ENCODE assay signal across 20 mouse cellular contexts in the genomic region with DNA sequence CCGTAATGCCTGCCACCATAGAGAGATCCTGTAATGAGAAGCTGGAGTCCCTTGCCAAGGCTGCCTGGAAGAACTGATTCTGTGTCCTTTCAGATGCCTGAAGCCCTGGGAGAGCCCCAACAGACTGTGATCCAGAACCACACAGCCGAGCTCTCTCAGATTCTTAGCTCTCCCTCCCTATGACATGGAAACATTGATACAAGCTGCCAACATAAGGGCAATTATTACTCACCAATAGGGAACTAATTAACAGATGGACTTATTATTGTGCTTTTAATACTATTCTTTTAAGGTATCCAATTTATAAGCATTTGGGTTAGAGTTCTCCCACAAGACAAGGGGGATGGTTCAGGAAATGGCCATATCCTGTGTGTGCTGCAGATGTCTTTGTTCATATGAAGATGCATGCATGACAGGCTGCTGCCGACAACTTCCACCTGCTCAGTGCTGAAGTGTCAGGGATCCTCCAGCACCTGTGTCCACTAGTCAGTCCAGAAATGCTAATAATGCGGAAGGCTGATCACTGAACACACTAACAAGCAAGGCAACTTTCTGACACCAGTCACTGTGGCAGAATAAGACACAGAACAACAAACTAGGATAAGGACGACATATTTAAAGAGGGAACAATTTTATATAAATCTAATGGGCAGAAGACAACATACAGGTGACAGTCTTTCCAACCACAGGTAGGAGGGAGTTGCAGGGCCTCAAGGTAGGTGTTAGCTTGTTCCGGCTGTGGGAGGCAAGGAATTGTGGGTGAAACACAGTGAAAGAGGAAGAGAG. TPM values are rescaled to one million over a fixed set of nuclear protein-coding genes. Genes with fewer than 3 reads are reported as not detected.
DNase-seq lines count a peak whose midpoint lies in the region; ATAC-seq and TF ChIP-seq lines count a peak whose summit lies in the region.
"Had no signal": no experiment of that assay in that cellular context is flagged by ENCODE, and none has a peak within 500 bp of the region (broad histone marks: within the 10 kb centered on the region; RNA-seq: fewer than 3 reads in every experiment).

No protein-coding gene starts in this region.

- no peak overlapping the region for H3K4me2 ChIP-seq in lung, embryonic 14.5 days
- no peak overlapping the region for H3K4me2 ChIP-seq in neural tube, embryonic 15.5 days
- no peak overlapping the region for H3K4me2 ChIP-seq in limb, embryonic 11.5 days (ENCODE audit: low read depth, severe bottlenecking)
- no peak overlapping the region for H3K4me2 ChIP-seq in stomach, postnatal 0 days (replicated peaks; ENCODE audit: low read depth)
- H3K4me2 ChIP-seq: embryonic facial prominence, embryonic 12.5 days; forebrain, embryonic 15.5 days; hindbrain, embryonic 13.5 days had no signal

- no peak overlapping the region for H3K4me3 ChIP-seq in lung, embryonic 14.5 days (ENCODE audit: low read depth, low read length)
- no peak overlapping the region for H3K4me3 ChIP-seq in neural tube, embryonic 15.5 days (replicated peaks)
- no peak overlapping the region for H3K4me3 ChIP-seq in limb, embryonic 11.5 days (ENCODE audit: low read depth, low read length)
- no peak overlapping the region for H3K4me3 ChIP-seq in stomach, postnatal 0 days (ENCODE audit: low read depth, low read length)
- H3K4me3 ChIP-seq: embryonic facial prominence, embryonic 12.5 days; forebrain, embryonic 15.5 days; heart, embryonic 10.5 days; hindbrain, embryonic 13.5 days had no signal

- no peak overlapping the region for H3K27ac ChIP-seq in lung, embryonic 14.5 days (ENCODE audit: low read depth)
- H3K27ac ChIP-seq in neural tube, embryonic 15.5 days (replicated peaks), result no peak overlapping the region
- H3K27ac ChIP-seq in limb, embryonic 11.5 days (replicated peaks; ENCODE audit: low read depth, low read length), result no peak overlapping the region
- no peak overlapping the region for H3K27ac ChIP-seq in stomach, postnatal 0 days (replicated peaks)
- H3K27ac ChIP-seq: embryonic facial prominence, embryonic 12.5 days; forebrain, embryonic 15.5 days; heart, embryonic 10.5 days; hindbrain, embryonic 13.5 days had no signal

- no peak overlapping the region for H3K9ac ChIP-seq in lung, embryonic 14.5 days
- H3K9ac ChIP-seq in neural tube, embryonic 15.5 days (replicated peaks), result no peak overlapping the region
- H3K9ac ChIP-seq in limb, embryonic 11.5 days (ENCODE audit: low read length), result no peak overlapping the region
- H3K9ac ChIP-seq in stomach, postnatal 0 days (ENCODE audit: low read length), result no peak overlapping the region
- H3K9ac ChIP-seq: embryonic facial prominence, embryonic 12.5 days; forebrain, embryonic 15.5 days; hindbrain, embryonic 13.5 days had no signal

- no peaks in the 10 kb centered on the region for H3K9me3 ChIP-seq in lung, embryonic 14.5 days (ENCODE audit: low read depth, low read length)
- no peaks in the 10 kb centered on the region for H3K9me3 ChIP-seq in neural tube, embryonic 15.5 days (replicated peaks)
- no peaks in the 10 kb centered on the region for H3K9me3 ChIP-seq in limb, embryonic 11.5 days (ENCODE audit: control insufficient read depth, low read length)
- no peaks in the 10 kb centered on the region for H3K9me3 ChIP-seq in stomach, postnatal 0 days (ENCODE audit: control insufficient read depth, low read length)
- H3K9me3 ChIP-seq: embryonic facial prominence, embryonic 12.5 days; forebrain, embryonic 15.5 days; G1E; heart, embryonic 10.5 days; hindbrain, embryonic 13.5 days had no signal

- peak; percentile 40 for DNase-seq in lung, embryonic 14.5 days
- DNase-seq in lung, adult 18-20 months, result no peak
- DNase-seq in neural tube, embryonic 10.5 days (ENCODE audit: extremely low spot score, low spot score), result peak; percentile 11
- DNase-seq in limb, embryonic 11.5 days (ENCODE audit: low spot score), result peak; percentile 18
- DNase-seq in stomach, postnatal 0 days (ENCODE audit: low spot score), result no peak
- DNase-seq: adrenal gland, adult 8-10 months; adrenal gland, postnatal 36 days; cerebellum, adult 2 months; cerebellum, postnatal 10 days; embryo, embryonic 11 days; gastrocnemius, postnatal 10 days; heart, adult 18-20 months; heart, postnatal 10 days; heart, postnatal 4 days had no signal

- H3K4me1 ChIP-seq in lung, embryonic 14.5 days (ENCODE audit: insufficient read depth), result no peaks in the 10 kb centered on the region
- H3K4me1 ChIP-seq in neural tube, embryonic 15.5 days, result no peaks in the 10 kb centered on the region
- H3K4me1 ChIP-seq in limb, embryonic 11.5 days (ENCODE audit: control insufficient read depth, insufficient read depth, low read length), result no peaks in the 10 kb centered on the region
- no peaks in the 10 kb centered on the region for H3K4me1 ChIP-seq in stomach, postnatal 0 days (replicated peaks; ENCODE audit: control insufficient read depth, insufficient read depth)
- H3K4me1 ChIP-seq: embryonic facial prominence, embryonic 12.5 days; forebrain, embryonic 15.5 days; heart, embryonic 10.5 days; hindbrain, embryonic 13.5 days had no signal

- no peaks in the 10 kb centered on the region for H3K36me3 ChIP-seq in lung, embryonic 14.5 days (ENCODE audit: insufficient read depth)
- no peaks in the 10 kb centered on the region for H3K36me3 ChIP-seq in neural tube, embryonic 15.5 days
- H3K36me3 ChIP-seq in limb, embryonic 11.5 days (ENCODE audit: control insufficient read depth, insufficient read depth, low read length), result no peaks in the 10 kb centered on the region
- no peaks in the 10 kb centered on the region for H3K36me3 ChIP-seq in stomach, postnatal 0 days (ENCODE audit: control insufficient read depth, insufficient read depth, low read length)
- H3K36me3 ChIP-seq: embryonic facial prominence, embryonic 12.5 days; forebrain, embryonic 15.5 days; G1E; heart, embryonic 10.5 days; hindbrain, embryonic 13.5 days had no signal

- TF ChIP-seq EP300 in stomach, postnatal 0 days (optimal IDR thresholded peaks at IDR 0.05), result no peak

- ATAC-seq in lung, embryonic 14.5 days (ENCODE audit: insufficient read depth), result no peak
- no peak for ATAC-seq in neural tube, embryonic 15.5 days (ENCODE audit: low FRiP score)
- ATAC-seq in limb, embryonic 11.5 days (ENCODE audit: insufficient number of reproducible peaks, low FRiP score, low TSS enrichment, low read depth), result no peak
- no peak for ATAC-seq in stomach, postnatal 0 days (ENCODE audit: low FRiP score, low TSS enrichment)
- ATAC-seq: forebrain, embryonic 15.5 days had no signal

- WGBS in lung, embryonic 14.5 days, result 55% methylated on average over 6 of the region's 6 CpGs
- WGBS in neural tube, embryonic 15.5 days, result 89% methylated on average over 6 of the region's 6 CpGs
- 87% methylated on average over 6 of the region's 6 CpGs for WGBS in limb, embryonic 11.5 days
- WGBS in stomach, postnatal 0 days, result 74% methylated on average over 6 of the region's 6 CpGs

- H3K27me3 ChIP-seq in lung, embryonic 14.5 days (ENCODE audit: insufficient read depth, low read length), result no peaks in the 10 kb centered on the region
- no peaks in the 10 kb centered on the region for H3K27me3 ChIP-seq in neural tube, embryonic 15.5 days (replicated peaks)
- no peaks in the 10 kb centered on the region for H3K27me3 ChIP-seq in limb, embryonic 11.5 days (ENCODE audit: control insufficient read depth, insufficient read depth, low read length)
- H3K27me3 ChIP-seq in stomach, postnatal 0 days (ENCODE audit: control insufficient read depth, insufficient read depth, low read length), result no peaks in the 10 kb centered on the region
- H3K27me3 ChIP-seq: embryonic facial prominence, embryonic 12.5 days; forebrain, embryonic 15.5 days; hindbrain, embryonic 13.5 days had no signal

- TF ChIP-seq CTCF in lung, embryonic 14.5 days (IDR thresholded peaks at IDR 0.05; ENCODE audit: low read depth), result no peak
- no peak for TF ChIP-seq CTCF in stomach, postnatal 0 days (IDR thresholded peaks at IDR 0.05; ENCODE audit: low read depth)

RNA-seq across cellular contexts. Expression of a gene that starts 52.4 kb away (rescaled TPM):
- polyA plus RNA-seq in lung, embryonic 14.5 days (2014; fragmentation: Nextera tagmentation; extraction: Ambion mirVana), result 16.6 and 17.4 TPM in 2 replicates
- 10.2 and 11.3 TPM in 2 replicates for polyA plus RNA-seq in neural tube, embryonic 15.5 days (2015; fragmentation: Nextera tagmentation; extraction: Ambion mirVana)
- polyA plus RNA-seq in limb, embryonic 11.5 days (2014; fragmentation: Nextera tagmentation; extraction: Ambion mirVana), result 20.7 and 20.9 TPM in 2 replicates
- polyA plus RNA-seq in stomach, postnatal 0 days (2015; fragmentation: Nextera tagmentation; extraction: Ambion mirVana), result 7.1 and 8.8 TPM in 2 replicates

Comparison
In these comparisons a context has a peak if more than half of its experiments do, and no peak if none do; other contexts are left out.
1. DNase-seq: peak in lung, embryonic 14.5 days (single experiment), neural tube, embryonic 10.5 days (single experiment) and limb, embryonic 11.5 days (single experiment); none in lung, adult 18-20 months (0 of 2) and stomach, postnatal 0 days (single experiment).